ENCODE assay signal across 9 mouse cellular contexts in the genomic region with DNA sequence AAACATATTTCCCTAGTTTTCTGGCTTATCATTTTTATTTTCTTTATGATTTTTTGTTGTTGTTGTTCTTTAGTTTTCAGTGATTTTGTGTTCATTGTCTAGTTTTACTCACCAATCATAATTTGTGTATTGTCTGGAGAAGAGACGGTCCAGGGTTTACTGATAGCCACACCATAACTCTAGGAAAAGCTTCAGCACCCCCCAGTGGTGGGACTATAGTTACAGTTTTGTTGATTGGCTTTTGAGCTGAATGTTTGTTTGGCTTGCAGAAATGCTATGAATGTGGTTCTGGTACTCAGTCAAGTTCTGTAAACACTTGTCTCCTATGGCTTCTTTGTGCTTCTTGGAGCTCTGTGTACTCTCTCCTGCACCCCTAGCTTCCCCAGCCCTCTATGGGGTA.
DNase-seq lines count a peak whose midpoint lies in the region; ATAC-seq and TF ChIP-seq lines count a peak whose summit lies in the region.
"Had no signal": no experiment of that assay in that cellular context is flagged by ENCODE, and none has a peak within 500 bp of the region (broad histone marks: within the 10 kb centered on the region; RNA-seq: fewer than 3 reads in every experiment).

No protein-coding gene starts in this region.

- TF ChIP-seq CTCF in left cerebral cortex, adult 2 months (IDR thresholded peaks at IDR 0.05) = peak; percentile 76

- peak; percentile 37 for DNase-seq in embryo, embryonic 10 days (ENCODE audit: low spot score)
- no peak for DNase-seq in embryo, embryonic 9.5 days (ENCODE audit: extremely low spot score)
- DNase-seq in left cerebral cortex, adult 2 months (ENCODE audit: extremely low spot score in 1 of 2, low spot score in 2 of 2) = peak in 1 of 2 experiments; percentile 44
- DNase-seq in left cerebral cortex, postnatal 36 days (ENCODE audit: low spot score in 2 of 2) = no peak
- DNase-seq in ZHBTc4 (ENCODE audit: low read depth, low spot score) = peak; percentile 7
- DNase-seq in heart, postnatal 36 days = peak; percentile 45 to 52
- peak; percentile 51 for DNase-seq in naive thymus-derived CD4-positive, alpha-beta T cell, adult 2 months (ENCODE audit: low read depth)
- no peak for DNase-seq in forebrain, embryonic 11.5 days (ENCODE audit: low spot score)

- no peaks in the 10 kb centered on the region for H3K4me1 ChIP-seq in forebrain, embryonic 11.5 days (replicated peaks; ENCODE audit: control insufficient read depth, insufficient read depth, low read length)
- H3K4me1 ChIP-seq: embryonic facial prominence, embryonic 12.5 days had no signal

- H3K4me2 ChIP-seq in forebrain, embryonic 11.5 days (ENCODE audit: low read depth, low read length, severe bottlenecking) = no peak overlapping the region
- H3K4me2 ChIP-seq: embryonic facial prominence, embryonic 12.5 days had no signal

- H3K27me3 ChIP-seq in forebrain, embryonic 11.5 days (ENCODE audit: control insufficient read depth, insufficient read depth, low read length) = no peaks in the 10 kb centered on the region
- H3K27me3 ChIP-seq: embryonic facial prominence, embryonic 12.5 days had no signal

- intact Hi-C loops in left cerebral cortex, adult 2 months (cut with DNase I) = loop anchor here (5.0 kb wide), 2 partner anchors 135 to 155 kb away; no protein-coding TSS in a partner anchor
- intact Hi-C loops in left cerebral cortex, postnatal 36 days (cut with DNase I) = loop anchor here (5.0 to 10.0 kb wide), 3 partner anchors 130 to 468 kb away; no protein-coding TSS in a partner anchor
- intact Hi-C loops in heart, postnatal 36 days (cut with DNase I) = loop anchor here (2.0 to 5.0 kb wide), 5 partner anchors 70 to 166 kb away; a partner anchor contains a TSS

- no peak overlapping the region for H3K4me3 ChIP-seq in left cerebral cortex, adult 2 months
- no peak overlapping the region for H3K4me3 ChIP-seq in forebrain, embryonic 11.5 days (ENCODE audit: low read depth, low read length)
- H3K4me3 ChIP-seq: embryonic facial prominence, embryonic 12.5 days had no signal

- H3K9ac ChIP-seq in forebrain, embryonic 11.5 days (ENCODE audit: low read length) = no peak overlapping the region
- H3K9ac ChIP-seq: embryonic facial prominence, embryonic 12.5 days had no signal

- ATAC-seq in forebrain, embryonic 11.5 days (replicated peaks; ENCODE audit: low FRiP score) = no peak

- no peaks in the 10 kb centered on the region; the same call in 1 of the 2 replicates for H3K36me3 ChIP-seq in forebrain, embryonic 11.5 days (ENCODE audit: control insufficient read depth, insufficient read depth, low read length)

- no peaks in the 10 kb centered on the region for H3K9me3 ChIP-seq in forebrain, embryonic 11.5 days (ENCODE audit: control insufficient read depth, low read length)
- H3K9me3 ChIP-seq: embryonic facial prominence, embryonic 12.5 days had no signal

- H3K27ac ChIP-seq in left cerebral cortex, adult 2 months = no peak overlapping the region
- H3K27ac ChIP-seq in forebrain, embryonic 11.5 days (ENCODE audit: low read depth, low read length) = no peak overlapping the region
- H3K27ac ChIP-seq: embryonic facial prominence, embryonic 12.5 days had no signal

- 85% methylated on average over 1 of the region's 1 CpGs for WGBS in forebrain, embryonic 11.5 days

Comparison
In these comparisons a context has a peak if more than half of its experiments do, and no peak if none do; other contexts are left out.
1. DNase-seq: peak in embryo, embryonic 10 days (single experiment), ZHBTc4 (single experiment), heart, postnatal 36 days (2 of 2) and naive thymus-derived CD4-positive, alpha-beta T cell, adult 2 months (single experiment); none in embryo, embryonic 9.5 days (single experiment), left cerebral cortex, postnatal 36 days (0 of 2) and forebrain, embryonic 11.5 days (single experiment).